Mouse (Mus musculus) spleen, adult 18-20 months (tissue): ENCODE data around the gene Ralgapa2.

Experiments used
- DNase-seq, 2 experiments: peaks; one replicate each; pipeline ENCODE4 v3.0.0; 2022; ENCODE audit warnings: mixed read lengths in 2 of 2

The Ralgapa2 gene

GRCm38 (mm10) chr2:146254387-146254786, 257.8 kb downstream of the Ralgapa2 start:
- no peak for DNase-seq

GRCm38 (mm10) chr2:146250236-146250904, 261.8 kb downstream of the Ralgapa2 start:
- no peak for DNase-seq

GRCm38 (mm10) chr2:146249033-146249432, 263.1 kb downstream of the Ralgapa2 start:
- no peak for DNase-seq

- DNase-seq: no peak
These were observed 264.6 kb downstream of the Ralgapa2 start for GRCm38 (mm10) chr2:146247576-146247975.

GRCm38 (mm10) chr2:146246409-146247075, 265.6 kb downstream of the Ralgapa2 start:
- DNase-seq: no peak

GRCm38 (mm10) chr2:146245401-146245800, 266.7 kb downstream of the Ralgapa2 start:
- no peak for DNase-seq

- no peak for DNase-seq
These were observed 268.1 kb downstream of the Ralgapa2 start for GRCm38 (mm10) chr2:146244049-146244448.

- no peak for DNase-seq
These were observed 272.9 kb downstream of the Ralgapa2 start for GRCm38 (mm10) chr2:146239196-146239747.

- DNase-seq: no peak
These were observed 280.7 kb downstream of the Ralgapa2 start for GRCm38 (mm10) chr2:146231485-146231884.

GRCm38 (mm10) chr2:146228435-146228834, 283.7 kb downstream of the Ralgapa2 start:
- DNase-seq: no peak

- DNase-seq: no peak
These were observed 284.5 kb downstream of the Ralgapa2 start for GRCm38 (mm10) chr2:146227646-146228045.

GRCm38 (mm10) chr2:146226484-146226883, 285.7 kb downstream of the Ralgapa2 start:
- DNase-seq: no peak

GRCm38 (mm10) chr2:146225818-146226217, 286.3 kb downstream of the Ralgapa2 start:
- DNase-seq: no peak

GRCm38 (mm10) chr2:146224141-146224540, 288.0 kb downstream of the Ralgapa2 start:
- no peak for DNase-seq

GRCm38 (mm10) chr2:146223176-146223905, 288.8 kb downstream of the Ralgapa2 start:
- DNase-seq: no peak

GRCm38 (mm10) chr2:146222279-146223175, 289.6 kb downstream of the Ralgapa2 start:
- peak in 1 of 2 experiments; percentile 17 for DNase-seq

- DNase-seq: no peak
These were observed 290.2 kb downstream of the Ralgapa2 start for GRCm38 (mm10) chr2:146221929-146222278.

GRCm38 (mm10) chr2:146221076-146221928, 290.8 kb downstream of the Ralgapa2 start, which contains the start of gene Insm1:
Gene Insm1, plus strand, starts transcription at chr2:146221921.
- peak; percentile 10 to 28 for DNase-seq

- no peak for DNase-seq
These were observed 291.5 kb downstream of the Ralgapa2 start for GRCm38 (mm10) chr2:146220591-146221075.

- no peak for DNase-seq
These were observed 292.4 kb downstream of the Ralgapa2 start for GRCm38 (mm10) chr2:146219791-146220190.

GRCm38 (mm10) chr2:146218881-146219535, 293.1 kb downstream of the Ralgapa2 start:
- DNase-seq: no peak
